Mouse (Mus musculus) forebrain, embryonic 15.5 days (tissue): ENCODE measurements at regions not wholly inside any gene's neighbourhood (a gene's known extent, or its start where the extent isn't known, plus 50 kb on each side); places are given as distances from the start of the nearest gene placed in this dataset.
"Not testable (repeated sequence)": the region's sequence is repeated elsewhere in the genome, so short reads cannot be mapped to it uniquely, and the experiment has no call there.

Experiments used
- ATAC-seq: fragments of 200-750 bp; cut with Nextera tagmentation; replicated peaks from 2 replicates; pipeline ENCODE4 v1.8.0; 2017; ENCODE audit warnings: mild to moderate bottlenecking, moderate TSS enrichment, moderate library complexity
- H3K27ac ChIP-seq: fragments of 300-500 bp; sonication (generic); replicated peaks from 2 replicates; pipeline ENCODE4 v1.5.1; 2015; ENCODE audit warnings: mild to moderate bottlenecking, inconsistent platforms
- H3K27me3 ChIP-seq: fragments of 300-500 bp; sonication (generic); 2 replicates; pipeline ENCODE4 v1.6.1; 2015; ENCODE audit warnings: inconsistent platforms
- H3K36me3 ChIP-seq: fragments of 300-500 bp; sonication (generic); 2 replicates; pipeline ENCODE4 v1.6.1; 2015; ENCODE audit warnings: mild to moderate bottlenecking, inconsistent platforms
- H3K4me1 ChIP-seq: fragments of 300-500 bp; sonication (generic); 2 replicates; pipeline ENCODE4 v1.6.1; 2015; ENCODE audit warnings: inconsistent platforms
- H3K4me2 ChIP-seq: fragments of 300-500 bp; sonication (generic); replicated peaks from 2 replicates; pipeline ENCODE4 v1.6.1; 2015; ENCODE audit warnings: mild to moderate bottlenecking, inconsistent platforms
- H3K4me3 ChIP-seq: fragments of 300-500 bp; sonication (generic); 2 replicates; pipeline ENCODE4 v1.5.1; 2015; ENCODE audit warnings: mild to moderate bottlenecking, inconsistent platforms
- H3K9ac ChIP-seq: fragments of 300-500 bp; sonication (generic); replicated peaks from 2 replicates; pipeline ENCODE4 v1.6.1; 2015; ENCODE audit warnings: mild to moderate bottlenecking, inconsistent platforms
- H3K9me3 ChIP-seq: fragments of 300-500 bp; sonication (generic); 2 replicates; pipeline ENCODE4 v1.6.1; 2016; ENCODE audit warnings: inconsistent platforms
- WGBS: fragments of 180-500 bp; shearing (Covaris S2); methylation state at CpG from one replicate; pipeline ENCODE4 v1.1.7; 2015; ENCODE audit warnings: mixed read lengths; 5-methylcytosine and 5-hydroxymethylcytosine counted together

GRCm38 (mm10) chr10:46733760-46734265, 1156.2 kb downstream of the Hace1 start:
- H3K36me3 ChIP-seq = no peaks in the 10 kb centered on the region
- H3K9me3 ChIP-seq = no peaks in the 10 kb centered on the region
- no peak overlapping the region for H3K4me2 ChIP-seq
- WGBS = 5% methylated on average over 2 of the region's 2 CpGs
- ATAC-seq = no peak
- H3K27me3 ChIP-seq = no peaks in the 10 kb centered on the region
- no peaks in the 10 kb centered on the region for H3K4me1 ChIP-seq
- H3K4me3 ChIP-seq = no peak overlapping the region
- H3K27ac ChIP-seq = no peak overlapping the region
- no peak overlapping the region for H3K9ac ChIP-seq

- Histone ChIP-seq H3K27ac (no peak overlapping the region), H3K36me3 (no peaks in the 10 kb centered on the region), H3K9ac (no peak overlapping the region), H3K4me1 (no peaks in the 10 kb centered on the region), H3K4me3 (no peak overlapping the region), H3K9me3 (no peaks in the 10 kb centered on the region), H3K4me2 (no peak overlapping the region), H3K27me3 (no peaks in the 10 kb centered on the region)
- 84% methylated on average over 3 of the region's 3 CpGs for WGBS
- ATAC-seq = no peak
Measured at GRCm38 (mm10) chr10:46741098-46741497, 1163.5 kb downstream of the Hace1 start.

- no peak overlapping the region for H3K9ac ChIP-seq
- ATAC-seq = no peak
- H3K27ac ChIP-seq = no peak overlapping the region
- H3K4me1 ChIP-seq = no peaks in the 10 kb centered on the region
- WGBS = 97% methylated on average over 3 of the region's 3 CpGs
- no peak overlapping the region for H3K4me3 ChIP-seq
- H3K4me2 ChIP-seq = no peak overlapping the region
- no peaks in the 10 kb centered on the region for H3K9me3 ChIP-seq
- H3K36me3 ChIP-seq = no peaks in the 10 kb centered on the region
- no peaks in the 10 kb centered on the region for H3K27me3 ChIP-seq
Measured at GRCm38 (mm10) chr10:46742131-46742530, 1164.5 kb downstream of the Hace1 start.

GRCm38 (mm10) chr10:46760923-46761322, 1183.3 kb downstream of the Hace1 start:
- Histone ChIP-seq H3K27ac (no peak overlapping the region), H3K9ac (no peak overlapping the region), H3K4me1 (no peaks in the 10 kb centered on the region), H3K36me3 (no peaks in the 10 kb centered on the region), H3K27me3 (no peaks in the 10 kb centered on the region), H3K4me3 (no peak overlapping the region), H3K4me2 (no peak overlapping the region), H3K9me3 (no peaks in the 10 kb centered on the region)
- ATAC-seq = no peak
- 87% methylated on average over 1 of the region's 1 CpGs for WGBS

GRCm38 (mm10) chr10:46778729-46779128, 1201.1 kb downstream of the Hace1 start:
- no peak for ATAC-seq

GRCm38 (mm10) chr10:46785723-46786122, 1208.1 kb downstream of the Hace1 start:
- H3K9ac ChIP-seq, H3K27ac ChIP-seq, H3K36me3 ChIP-seq, H3K27me3 ChIP-seq, H3K4me2 ChIP-seq, H3K9me3 ChIP-seq, H3K4me1 ChIP-seq, ATAC-seq, H3K4me3 ChIP-seq: not testable (repeated sequence)
- 89% methylated on average over 7 of the region's 7 CpGs for WGBS

More at GRCm38 (mm10) chr10:46778729-46779128, 1201.1 kb downstream of the Hace1 start:
- Histone ChIP-seq H3K4me3 (no peak overlapping the region), H3K9me3 (no peaks in the 10 kb centered on the region), H3K27me3 (no peaks in the 10 kb centered on the region), H3K4me2 (no peak overlapping the region), H3K9ac (no peak overlapping the region), H3K36me3 (no peaks in the 10 kb centered on the region), H3K27ac (no peak overlapping the region), H3K4me1 (no peaks in the 10 kb centered on the region)
- WGBS = 57% methylated on average over 2 of the region's 2 CpGs

GRCm38 (mm10) chr10:46814271-46814670, 1236.6 kb downstream of the Hace1 start:
- Histone ChIP-seq H3K4me3 (no peak overlapping the region), H3K36me3 (no peaks in the 10 kb centered on the region), H3K27ac (no peak overlapping the region), H3K4me1 (no peaks in the 10 kb centered on the region), H3K9ac (no peak overlapping the region), H3K9me3 (no peaks in the 10 kb centered on the region), H3K27me3 (no peaks in the 10 kb centered on the region), H3K4me2 (no peak overlapping the region)
- ATAC-seq = no peak
- 86% methylated on average over 1 of the region's 1 CpGs for WGBS

GRCm38 (mm10) chr10:46819133-46819532, 1241.5 kb downstream of the Hace1 start:
- Histone ChIP-seq H3K4me1 (no peaks in the 10 kb centered on the region), H3K4me2 (no peak overlapping the region), H3K27ac (no peak overlapping the region), H3K4me3 (no peak overlapping the region), H3K9me3 (no peaks in the 10 kb centered on the region), H3K27me3 (no peaks in the 10 kb centered on the region), H3K36me3 (no peaks in the 10 kb centered on the region), H3K9ac (no peak overlapping the region)
- 79% methylated on average over 2 of the region's 2 CpGs for WGBS
- ATAC-seq = no peak

GRCm38 (mm10) chr10:46819965-46820364, 1242.3 kb downstream of the Hace1 start:
- 97% methylated on average over 1 of the region's 1 CpGs for WGBS

GRCm38 (mm10) chr10:46823837-46824236, 1246.2 kb downstream of the Hace1 start:
- 27% methylated on average over 1 of the region's 1 CpGs for WGBS
- no peak overlapping the region for H3K4me2 ChIP-seq
- peaks cover 15% of the 10 kb centered on the region for H3K4me1 ChIP-seq
- no peak overlapping the region for H3K27ac ChIP-seq
- H3K4me3 ChIP-seq = no peak overlapping the region
- ATAC-seq = no peak
- H3K9ac ChIP-seq = no peak overlapping the region
- no peaks in the 10 kb centered on the region for H3K9me3 ChIP-seq
- H3K27me3 ChIP-seq = no peaks in the 10 kb centered on the region
- no peaks in the 10 kb centered on the region for H3K36me3 ChIP-seq

More at GRCm38 (mm10) chr10:46819965-46820364, 1242.3 kb downstream of the Hace1 start:
- no peak overlapping the region for H3K27ac ChIP-seq
- no peaks in the 10 kb centered on the region for H3K9me3 ChIP-seq
- no peak overlapping the region for H3K9ac ChIP-seq
- no peaks in the 10 kb centered on the region for H3K36me3 ChIP-seq
- no peak overlapping the region for H3K4me2 ChIP-seq
- no peaks in the 10 kb centered on the region for H3K4me1 ChIP-seq
- H3K27me3 ChIP-seq = no peaks in the 10 kb centered on the region
- ATAC-seq = no peak
- H3K4me3 ChIP-seq = no peak overlapping the region

- H3K9me3 ChIP-seq = no peaks in the 10 kb centered on the region
- peak overlapping the region; percentile 70 for H3K27ac ChIP-seq
- H3K4me3 ChIP-seq = no peak overlapping the region
- H3K4me2 ChIP-seq = no peak overlapping the region
- ATAC-seq = 0 out of 2 replicates have a peak, but pooled peaks have one; percentile 12
- no peak overlapping the region for H3K9ac ChIP-seq
- WGBS = 12% methylated on average over 3 of the region's 3 CpGs
- no peaks in the 10 kb centered on the region for H3K27me3 ChIP-seq
- H3K36me3 ChIP-seq = no peaks in the 10 kb centered on the region
- H3K4me1 ChIP-seq = peaks cover 15% of the 10 kb centered on the region
Measured at GRCm38 (mm10) chr10:46826012-46826411, 1248.4 kb downstream of the Hace1 start.

- no peak overlapping the region for H3K4me3 ChIP-seq
- peaks cover 15% of the 10 kb centered on the region for H3K4me1 ChIP-seq
- 2% methylated on average over 1 of the region's 1 CpGs for WGBS
- H3K27ac ChIP-seq = peak overlapping the region; percentile 70; the same call in 1 of the 2 replicates
- ATAC-seq = peak; percentile 86
- no peaks in the 10 kb centered on the region for H3K36me3 ChIP-seq
- no peaks in the 10 kb centered on the region for H3K27me3 ChIP-seq
- no peak overlapping the region for H3K4me2 ChIP-seq
- no peak overlapping the region for H3K9ac ChIP-seq
- no peaks in the 10 kb centered on the region for H3K9me3 ChIP-seq
Measured at GRCm38 (mm10) chr10:46826639-46827038, 1249.0 kb downstream of the Hace1 start.

- Histone ChIP-seq H3K4me3 (no peak overlapping the region), H3K27me3 (no peaks in the 10 kb centered on the region), H3K36me3 (no peaks in the 10 kb centered on the region), H3K9ac (no peak overlapping the region), H3K9me3 (no peaks in the 10 kb centered on the region), H3K27ac (peak overlapping the region; percentile 70), H3K4me1 (peaks cover 15% of the 10 kb centered on the region), H3K4me2 (no peak overlapping the region)
- ATAC-seq = peak; percentile 66
- WGBS = 13% methylated on average over 1 of the region's 1 CpGs
Measured at GRCm38 (mm10) chr10:46827109-46827812, 1249.6 kb downstream of the Hace1 start.
